Mouse (Mus musculus) yolk sac, embryonic 10.5 days (tissue): ENCODE results near the gene Oprd1.

ENCODE experiments used
- DNase-seq: peaks from one replicate; pipeline ENCODE4 v3.0.0-alpha.2; 2017; ENCODE audit warnings: low spot score

Gene Oprd1

DNA sequence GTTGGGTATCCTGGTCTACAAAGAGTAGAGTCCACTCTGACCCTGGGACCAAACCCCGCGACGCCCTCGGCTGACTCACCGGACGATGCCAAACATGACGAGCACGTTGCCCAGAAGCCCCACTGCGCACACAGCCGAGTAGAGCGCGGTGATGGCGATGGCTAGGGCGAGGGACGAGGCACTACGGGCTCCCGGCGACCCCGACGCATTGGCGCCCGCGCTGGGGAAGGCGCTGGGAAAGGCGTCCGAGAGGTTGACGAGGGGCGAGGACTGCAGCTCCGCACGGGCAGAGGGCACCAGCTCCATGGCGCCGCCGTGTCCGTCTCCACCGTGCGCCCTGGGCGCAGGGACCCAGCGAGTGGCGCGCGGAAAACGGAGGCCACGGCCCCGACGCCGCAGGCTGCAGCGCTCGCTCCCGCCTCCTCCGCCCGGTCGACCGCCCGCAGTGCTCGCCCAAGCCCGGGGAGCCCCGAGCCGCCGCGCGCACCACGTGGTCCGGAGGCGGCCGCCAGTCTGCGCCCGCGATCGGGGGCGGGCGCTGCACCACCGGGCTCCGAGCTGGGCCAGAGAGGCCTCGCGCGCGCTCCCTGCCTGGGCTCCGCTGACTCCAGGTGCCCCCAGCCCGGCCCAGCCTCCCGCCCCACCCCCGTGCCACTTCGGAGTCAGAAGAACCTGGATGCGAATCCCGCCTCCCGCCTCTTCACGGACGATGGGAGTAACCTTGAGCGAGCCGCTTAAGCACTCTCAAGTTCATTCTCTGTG is at the start of gene Oprd1:
TSS of gene Oprd1 (minus strand) at position 407 of the 762 bp plus-strand sequence.
- no peak for DNase-seq

- DNase-seq, result no peak
These were observed 43.6 kb upstream of the Oprd1 start for GRCm38 (mm10) chr4:132187826-132188401.

DNA sequence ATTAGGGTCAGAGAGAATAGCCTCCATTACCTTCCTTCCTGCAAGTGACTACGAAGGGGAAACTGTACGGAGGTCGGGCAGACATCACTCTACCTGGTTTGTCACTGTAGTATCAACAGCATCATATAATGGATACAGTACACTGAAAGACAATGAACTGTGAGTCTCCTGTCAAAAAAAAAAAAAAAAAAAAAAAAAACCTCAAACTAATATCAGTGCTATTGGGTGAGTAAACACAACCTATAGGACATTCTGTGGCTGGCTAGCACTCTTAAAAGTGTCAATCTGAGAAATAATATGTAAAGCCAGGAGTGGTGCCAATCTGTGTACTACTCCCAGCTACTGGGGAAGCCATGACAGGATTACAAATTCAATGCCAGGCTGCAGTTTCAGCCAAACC is 38.9 kb upstream of the Oprd1 start:
- no peak for DNase-seq

DNA sequence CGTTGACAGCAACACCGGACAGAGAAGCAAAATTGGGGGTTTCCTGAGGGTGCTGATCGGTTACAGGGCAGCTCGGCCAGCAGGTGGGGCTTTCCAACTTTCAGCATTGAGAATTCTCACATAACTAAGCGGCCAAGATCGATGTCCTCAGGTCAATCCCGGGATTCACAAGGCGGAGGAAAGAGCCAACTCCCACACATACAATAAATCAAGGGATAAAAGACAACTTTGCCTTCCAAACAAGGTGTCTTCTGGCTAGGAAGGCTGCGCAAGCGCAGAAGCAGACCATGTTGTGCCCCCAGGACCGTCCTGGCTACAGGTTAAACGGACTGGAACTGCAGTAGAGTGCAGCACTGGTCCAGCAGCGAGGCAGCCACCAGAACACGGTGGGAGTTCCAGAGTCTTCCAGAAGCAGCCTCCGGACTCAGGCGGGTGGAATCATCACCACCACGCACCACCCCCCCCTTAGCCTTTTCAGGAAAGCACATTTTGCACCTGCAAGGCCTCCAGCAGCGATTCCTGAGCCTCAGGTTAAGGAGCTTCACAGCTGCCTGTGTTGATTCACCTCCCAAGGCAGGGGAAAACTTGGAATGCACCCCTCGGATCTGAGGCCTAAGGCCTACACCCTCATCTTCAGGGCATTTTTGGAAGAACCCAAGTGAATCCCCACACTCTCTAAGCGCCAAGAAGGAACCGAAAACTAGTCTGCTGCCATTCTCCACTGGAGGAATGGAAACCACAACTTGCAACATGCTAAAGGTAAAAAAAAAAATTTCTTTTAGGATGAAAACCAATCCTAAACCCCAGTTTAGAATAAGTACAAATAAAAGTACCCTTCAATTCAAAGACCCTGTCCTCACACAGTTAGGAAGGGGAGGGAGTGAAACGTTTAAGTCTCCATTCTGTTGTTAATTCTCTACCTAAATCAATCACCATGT is 37.7 kb upstream of the Oprd1 start:
- DNase-seq, result peak; percentile 50

- no peak for DNase-seq
These were observed 36.4 kb upstream of the Oprd1 start for GRCm38 (mm10) chr4:132180710-132181109.

- peak; percentile 46 for DNase-seq
These were observed 34.4 kb upstream of the Oprd1 start for GRCm38 (mm10) chr4:132178630-132179059.

GRCm38 (mm10) chr4:132176474-132176873 is 32.2 kb upstream of the Oprd1 start:
- no peak for DNase-seq

- DNase-seq, result no peak
These were observed 26.6 kb upstream of the Oprd1 start for GRCm38 (mm10) chr4:132170891-132171290.

DNA sequence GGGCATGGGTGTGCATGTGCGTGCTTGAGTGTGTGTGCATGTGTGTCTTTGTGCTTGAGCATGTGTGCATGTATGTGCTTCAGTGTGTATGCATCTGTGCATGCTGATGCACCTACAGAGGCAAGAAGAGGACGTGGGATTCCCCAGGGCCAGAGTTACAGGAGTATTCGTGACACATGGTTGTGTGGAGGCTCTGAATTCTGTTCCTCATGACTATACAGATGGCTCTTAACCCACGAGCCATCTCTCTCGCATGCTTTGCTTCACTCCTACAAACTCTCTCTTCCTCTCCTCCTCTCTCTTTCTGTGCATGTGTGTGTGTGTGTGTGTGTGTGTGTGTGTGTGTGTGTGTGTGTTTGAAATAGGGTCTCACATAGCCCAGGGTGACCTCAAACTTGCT is 25.5 kb upstream of the Oprd1 start:
- DNase-seq, result no peak

DNA sequence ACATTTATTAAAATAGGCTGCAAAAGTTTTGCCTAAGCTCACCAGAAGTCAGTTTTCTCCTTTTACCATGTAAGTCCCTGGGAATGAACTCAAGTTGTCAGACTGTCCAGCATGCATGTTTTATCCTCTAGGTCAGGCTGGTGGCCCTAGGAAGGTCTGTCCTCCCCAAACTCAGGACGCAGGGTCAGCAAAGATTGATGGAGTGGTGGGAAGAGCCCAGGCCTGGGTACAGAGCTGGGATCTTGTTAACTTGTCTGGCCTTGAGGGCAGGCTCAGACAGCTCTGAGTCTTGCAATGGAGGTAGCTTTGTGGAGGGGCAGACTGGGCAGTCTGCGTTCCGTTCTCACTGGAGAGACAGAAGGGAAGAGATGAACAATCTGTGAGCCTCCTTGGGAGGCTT is 25.0 kb upstream of the Oprd1 start:
- no peak for DNase-seq

- DNase-seq, result no peak
These were observed 23.1 kb upstream of the Oprd1 start for GRCm38 (mm10) chr4:132167436-132167835.

DNA sequence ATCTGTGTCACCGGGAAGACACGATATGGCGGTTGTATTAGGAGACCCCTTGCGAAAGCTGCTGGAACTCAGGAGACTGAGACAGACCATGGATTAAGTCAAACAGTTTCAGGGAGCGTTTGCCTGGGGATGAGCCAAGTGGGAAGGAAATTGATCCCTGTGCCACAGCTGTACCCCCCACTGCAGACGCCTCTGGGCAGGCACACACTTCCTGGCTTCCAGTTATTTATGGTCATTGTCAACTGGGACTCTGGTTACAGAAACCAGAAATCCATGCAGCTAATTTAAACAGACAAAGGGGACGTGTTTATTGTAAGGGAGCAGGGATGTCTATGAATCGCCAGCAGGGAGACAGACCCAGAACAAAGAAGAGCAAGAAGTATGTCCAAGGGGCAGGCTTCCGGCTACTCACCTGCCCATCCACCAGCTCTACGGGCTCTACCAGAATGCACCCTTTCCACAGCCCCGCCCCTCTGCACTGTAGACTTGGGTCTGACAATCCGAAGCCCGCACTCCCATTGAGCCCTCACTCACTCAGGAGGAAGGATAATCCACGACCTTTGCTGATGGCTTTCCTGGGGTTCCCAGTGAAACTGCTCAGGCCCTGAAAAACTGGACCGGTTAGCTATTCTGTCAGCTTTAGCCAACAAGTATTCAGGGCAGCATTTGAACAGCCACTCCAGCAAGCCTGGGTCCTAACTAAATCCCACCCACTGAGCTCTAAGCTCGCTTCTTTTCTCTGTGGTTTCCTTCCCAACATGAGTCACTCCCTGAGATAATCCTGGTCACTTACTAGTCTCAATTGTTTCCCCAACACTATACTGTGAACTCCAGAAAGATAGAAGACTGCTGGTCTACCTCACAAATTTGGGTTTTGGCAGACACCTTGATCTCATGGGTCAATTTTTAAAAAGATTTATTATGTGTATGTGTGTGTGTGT is 22.3 kb upstream of the Oprd1 start:
- DNase-seq, result no peak

GRCm38 (mm10) chr4:132165691-132166090 is 21.4 kb upstream of the Oprd1 start:
- DNase-seq, result no peak

- DNase-seq, result no peak
These were observed 12.8 kb upstream of the Oprd1 start for GRCm38 (mm10) chr4:132156941-132157622.

GRCm38 (mm10) chr4:132154877-132155670 is 10.8 kb upstream of the Oprd1 start:
- no peak for DNase-seq

DNA sequence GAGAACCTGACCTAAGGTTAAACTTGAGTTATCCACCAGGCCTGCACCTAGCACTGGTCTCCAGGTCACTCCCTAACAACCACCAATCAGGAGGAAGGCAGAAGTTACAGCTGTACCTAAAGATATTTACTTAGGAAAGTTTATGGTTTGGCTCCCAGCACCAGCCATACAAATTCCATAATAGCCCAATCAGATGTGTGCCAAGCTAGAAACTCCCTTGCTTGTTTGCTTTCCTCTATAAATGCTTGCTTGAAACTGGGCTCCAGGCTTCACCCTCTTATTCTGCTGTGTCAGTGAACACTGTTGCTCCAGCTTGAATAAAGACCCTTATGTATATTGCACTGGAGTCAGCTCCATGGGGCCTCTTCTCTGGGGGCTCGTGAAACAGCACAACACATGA is 7.4 kb upstream of the Oprd1 start:
- DNase-seq, result no peak

DNA sequence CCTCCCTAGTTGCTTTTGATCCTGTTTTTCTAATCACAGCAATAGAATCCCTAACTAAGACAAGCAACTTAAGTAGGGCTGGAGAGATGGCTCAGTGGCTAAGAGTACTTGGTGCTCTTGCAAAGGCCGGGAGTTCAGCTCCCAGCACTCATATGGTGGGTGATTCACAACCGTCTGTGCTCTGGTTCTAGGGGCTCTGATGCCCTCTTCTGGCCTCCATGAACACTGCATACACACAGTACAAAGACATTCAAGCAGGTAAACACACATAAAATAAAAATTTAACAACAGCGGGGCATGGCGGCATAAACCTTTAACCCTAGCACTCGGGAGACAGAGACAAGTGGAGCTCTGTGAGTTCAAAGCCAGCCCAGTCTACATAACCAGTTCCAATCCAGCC is 1.9 kb upstream of the Oprd1 start:
- no peak for DNase-seq

DNA sequence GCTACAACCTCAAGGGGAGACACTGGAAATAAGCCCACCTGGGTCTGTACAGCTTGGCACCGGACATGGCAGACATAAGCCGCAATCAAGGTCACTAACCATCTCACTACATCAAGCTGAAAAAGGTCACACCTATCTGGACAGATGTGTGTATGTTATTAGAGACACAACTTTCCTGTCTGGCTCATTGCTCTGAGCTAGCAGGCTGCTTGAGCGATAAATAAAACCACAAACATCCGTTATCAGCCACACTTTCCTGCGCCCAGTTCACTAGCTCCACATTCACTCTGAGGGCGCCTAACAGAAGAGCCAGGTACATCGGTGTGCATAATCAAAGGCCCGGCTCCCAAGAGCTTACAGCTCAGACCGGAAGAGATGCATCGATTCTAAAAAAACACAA is 806 bp upstream of the Oprd1 start:
- no peak for DNase-seq

DNA sequence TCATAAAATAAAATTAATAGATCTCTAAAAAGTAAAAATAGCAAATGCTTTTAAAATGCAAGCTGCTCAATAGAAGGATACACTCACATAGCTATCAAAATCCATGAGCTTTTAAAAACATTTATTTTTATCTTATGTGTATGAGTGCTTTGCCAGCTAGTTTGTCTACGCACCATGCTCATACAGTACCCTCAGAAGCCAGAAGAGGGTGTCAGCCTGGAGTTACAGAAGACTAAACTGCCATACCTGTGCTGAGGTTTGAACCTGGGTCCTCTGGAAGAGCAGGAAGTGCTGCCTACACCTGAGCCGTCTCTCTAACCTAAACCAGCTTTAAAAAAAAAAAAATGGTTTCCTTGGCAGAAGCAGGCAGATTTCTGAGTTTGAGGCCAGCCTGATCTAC is 5.6 kb downstream of the Oprd1 start:
- DNase-seq, result no peak

DNA sequence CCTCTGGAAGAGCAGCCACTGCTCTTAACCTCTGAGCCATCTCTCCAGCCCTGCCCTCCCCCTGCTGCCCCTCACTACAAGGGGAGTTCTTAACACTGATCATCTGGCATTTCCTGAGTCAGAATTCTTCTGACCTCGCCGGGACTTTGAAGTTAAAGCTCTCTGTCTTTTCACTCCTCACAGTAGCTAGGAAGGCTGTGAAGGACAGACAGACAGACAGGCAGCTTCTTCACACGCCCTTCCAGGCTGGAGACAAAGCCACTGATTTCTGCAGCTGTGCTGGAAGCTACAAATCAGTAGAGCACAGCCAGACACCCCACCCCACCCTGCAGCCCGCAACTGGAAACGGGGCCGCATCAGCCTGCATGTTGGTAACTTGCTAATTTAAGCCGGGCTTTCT is 7.3 kb downstream of the Oprd1 start:
- DNase-seq, result no peak
